Mouse (Mus musculus): Measurements from ENCODE around the gene Mindy2.

The Mindy2 gene

DNA sequence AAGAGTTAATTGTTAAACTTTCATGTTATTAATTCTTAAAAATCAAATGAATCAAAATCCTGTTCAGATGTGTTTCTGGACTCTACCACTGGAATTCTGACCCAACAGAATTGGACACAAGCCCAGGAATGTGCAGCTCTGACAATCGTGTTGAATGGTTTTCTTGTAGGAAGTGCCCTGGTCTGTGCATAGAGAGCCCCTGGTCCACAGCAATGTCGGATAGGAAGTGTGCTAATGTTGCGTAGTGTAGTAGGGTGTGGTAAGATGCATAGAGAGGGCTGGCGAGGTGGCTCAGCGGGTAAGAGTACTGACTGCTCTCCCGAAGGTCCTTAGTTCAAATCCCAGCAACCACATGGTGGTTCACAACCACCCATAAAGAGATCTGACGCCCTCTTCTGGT lies 9.8 kb upstream of the Mindy2 start:
- DNase-seq (ENCODE audit: low spot score), result no peak

GRCm38 (mm10) chr9:70665372-70666145 lies 8.6 kb upstream of the Mindy2 start:
- no peak for DNase-seq (ENCODE audit: low spot score)

- no peak for DNase-seq (ENCODE audit: low spot score)
Observed at GRCm38 (mm10) chr9:70664847-70665246, 7.9 kb upstream of the Mindy2 start.

DNA sequence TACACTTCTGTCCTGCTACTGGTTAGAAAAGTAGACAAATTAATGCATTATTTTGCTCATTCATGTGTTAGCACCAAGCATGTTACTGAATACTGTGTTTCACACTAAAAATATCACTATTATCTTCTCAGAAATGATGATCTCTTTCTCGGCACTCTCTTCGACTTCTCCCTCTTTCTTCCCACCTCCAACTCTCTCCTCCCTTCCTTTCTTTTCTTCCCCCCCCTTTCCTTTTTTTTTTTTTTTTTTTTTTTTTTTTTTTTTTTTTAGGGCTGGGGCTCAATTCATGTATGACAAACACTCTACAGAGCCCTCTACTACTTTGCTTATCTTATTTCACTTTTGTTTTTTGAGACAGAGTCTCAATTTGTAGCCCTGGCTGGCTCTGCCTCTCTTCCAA lies 1.3 kb upstream of the Mindy2 start:
- no peak for DNase-seq (ENCODE audit: low spot score)

DNA sequence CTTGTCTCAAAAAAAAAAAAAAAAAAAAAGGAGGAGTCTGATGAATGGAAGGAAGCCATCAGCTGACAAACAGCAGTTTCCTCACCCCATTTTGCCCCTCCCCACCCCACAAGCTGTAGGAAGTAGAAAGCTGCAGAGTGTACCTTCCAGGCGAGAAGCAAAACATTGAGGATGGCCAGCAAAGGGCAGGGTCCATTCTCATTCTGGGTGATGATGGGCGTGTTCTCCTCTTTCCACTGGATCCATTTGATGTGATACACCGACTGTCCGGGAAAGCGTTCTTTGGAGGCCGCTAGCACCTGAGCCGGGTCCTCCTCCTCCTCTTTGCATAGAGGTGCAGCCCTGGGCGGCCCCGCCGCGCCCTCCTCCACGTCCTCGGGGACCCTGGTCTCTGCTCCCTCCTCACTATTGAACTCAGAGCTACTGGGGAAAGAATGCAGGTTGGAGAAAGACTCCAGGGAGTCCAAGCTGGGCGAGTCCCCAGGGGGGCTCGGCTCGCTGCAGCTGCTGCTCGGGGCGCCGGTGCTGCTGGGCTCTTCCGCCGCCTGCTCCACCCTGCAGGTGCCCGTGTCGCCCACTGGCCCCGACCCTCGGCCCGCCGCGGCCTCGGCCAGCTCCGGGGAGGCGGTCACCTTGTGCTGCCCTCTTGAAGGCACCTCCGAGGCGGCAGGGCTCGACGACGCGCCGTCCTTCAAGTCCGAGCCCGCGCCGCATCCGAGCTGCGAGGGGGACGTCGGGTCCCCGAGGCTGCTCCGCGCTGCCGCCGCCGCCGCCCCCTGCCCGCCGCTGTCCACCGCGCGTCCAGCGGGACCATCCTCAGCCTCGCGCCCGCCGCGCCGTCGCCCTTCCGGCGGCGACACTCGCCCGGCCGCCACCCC lies 605 bp downstream of the Mindy2 start, which contains the start of gene Gm10642:
Gene Gm10642 (plus strand): TSS at position 122 of the 878 bp plus-strand sequence.
- peak; percentile 68 for DNase-seq (ENCODE audit: low spot score)

GRCm38 (mm10) chr9:70655764-70656129 lies 1.2 kb downstream of the Mindy2 start:
- no peak for DNase-seq (ENCODE audit: low spot score)

GRCm38 (mm10) chr9:70654496-70654895 lies 2.5 kb downstream of the Mindy2 start:
- DNase-seq (ENCODE audit: low spot score), result no peak

GRCm38 (mm10) chr9:70653875-70654274 lies 3.1 kb downstream of the Mindy2 start:
- DNase-seq (ENCODE audit: low spot score), result no peak

GRCm38 (mm10) chr9:70652221-70652620 lies 4.8 kb downstream of the Mindy2 start:
- no peak for DNase-seq (ENCODE audit: low spot score)

DNA sequence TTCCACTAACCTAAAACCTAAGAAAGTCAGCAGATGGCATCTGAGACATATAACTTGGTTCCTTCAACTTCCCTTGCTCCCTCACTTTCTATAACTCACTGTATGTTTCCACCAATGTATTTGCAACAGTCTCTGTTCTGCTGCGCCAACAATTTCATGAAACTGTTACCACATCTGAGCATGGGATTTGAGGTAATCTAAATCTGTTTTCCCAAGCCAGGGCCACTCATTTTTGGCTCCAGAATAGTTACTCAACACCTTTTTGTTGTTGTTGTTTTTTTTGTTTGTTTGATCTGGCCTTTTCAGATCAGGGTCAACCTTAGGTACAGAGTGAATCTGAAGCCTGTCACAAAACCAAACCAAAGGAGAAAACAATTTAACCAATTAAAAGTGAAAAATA lies 6.0 kb downstream of the Mindy2 start:
- DNase-seq (ENCODE audit: low spot score), result no peak

DNA sequence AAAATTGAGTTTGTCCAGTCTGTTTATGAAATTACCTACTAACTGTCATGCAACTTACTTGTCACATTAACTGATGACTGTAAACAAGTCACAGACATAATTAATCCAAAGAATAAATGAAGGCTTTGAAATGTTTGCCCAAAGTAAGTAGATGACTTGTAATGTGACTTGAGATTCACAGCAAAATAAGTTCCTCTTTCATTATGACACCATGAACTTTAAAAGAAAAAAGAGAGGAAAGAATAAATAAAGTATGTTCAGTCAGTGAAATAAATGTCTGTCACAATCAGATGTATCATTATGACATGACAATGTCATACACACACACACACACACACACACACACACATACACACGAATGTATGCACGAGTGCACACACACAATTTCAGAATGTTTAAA lies 6.7 kb downstream of the Mindy2 start:
- DNase-seq (ENCODE audit: low spot score), result no peak

DNA sequence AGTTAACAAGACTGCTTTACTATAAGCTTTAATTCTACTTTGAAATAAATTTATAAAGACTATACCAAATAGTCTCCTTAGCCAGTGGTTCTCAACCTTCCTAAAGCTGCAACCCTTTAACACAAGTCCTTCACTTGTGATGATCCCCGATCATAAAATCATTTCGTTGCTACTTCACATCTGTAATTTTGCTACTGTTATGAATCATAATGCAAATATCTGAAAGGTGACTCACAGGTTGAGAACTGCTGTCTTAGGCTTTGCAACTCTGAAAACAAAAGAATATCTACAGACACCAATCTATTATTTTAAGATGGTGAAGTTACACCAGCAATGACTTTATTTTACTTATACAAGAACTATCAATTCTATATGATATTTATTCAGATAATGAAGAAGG lies 20.2 kb downstream of the Mindy2 start:
- DNase-seq (ENCODE audit: low spot score), result no peak

GRCm38 (mm10) chr9:70631665-70632064 lies 25.3 kb downstream of the Mindy2 start:
- no peak for DNase-seq (ENCODE audit: low spot score)

GRCm38 (mm10) chr9:70629711-70630110 lies 27.3 kb downstream of the Mindy2 start:
- DNase-seq (ENCODE audit: low spot score), result no peak

DNA sequence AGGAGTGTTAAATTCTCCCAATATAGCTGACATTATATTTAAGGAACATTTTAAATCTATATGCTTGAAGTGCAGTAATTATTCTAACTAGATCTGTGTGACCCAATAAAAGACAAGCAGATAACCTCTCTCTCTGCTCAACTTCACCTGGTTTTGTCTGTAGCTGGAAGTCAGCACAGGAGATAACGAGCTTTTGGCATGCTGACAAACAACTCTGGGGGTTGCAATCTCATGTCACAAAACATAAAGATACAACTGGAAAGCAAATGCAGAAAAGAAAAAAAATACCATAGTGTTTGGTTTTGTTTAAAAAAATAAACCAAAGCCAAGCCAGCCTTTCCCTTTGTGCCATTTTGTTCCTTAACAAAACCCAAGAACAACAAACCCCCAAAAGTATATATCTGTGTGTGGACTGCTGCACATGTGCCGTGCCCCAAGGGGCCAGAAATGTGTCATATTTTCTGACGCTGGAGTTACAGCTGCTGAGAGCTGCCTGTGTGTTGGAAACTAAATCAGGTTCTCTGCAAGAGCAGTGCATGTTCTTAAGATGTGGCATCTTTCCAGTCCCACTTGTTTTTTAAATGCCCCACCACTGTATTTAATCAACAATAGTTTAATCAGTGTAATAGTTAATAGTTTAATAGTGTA lies 45.8 kb downstream of the Mindy2 start:
- no peak for DNase-seq (ENCODE audit: low spot score)

DNA sequence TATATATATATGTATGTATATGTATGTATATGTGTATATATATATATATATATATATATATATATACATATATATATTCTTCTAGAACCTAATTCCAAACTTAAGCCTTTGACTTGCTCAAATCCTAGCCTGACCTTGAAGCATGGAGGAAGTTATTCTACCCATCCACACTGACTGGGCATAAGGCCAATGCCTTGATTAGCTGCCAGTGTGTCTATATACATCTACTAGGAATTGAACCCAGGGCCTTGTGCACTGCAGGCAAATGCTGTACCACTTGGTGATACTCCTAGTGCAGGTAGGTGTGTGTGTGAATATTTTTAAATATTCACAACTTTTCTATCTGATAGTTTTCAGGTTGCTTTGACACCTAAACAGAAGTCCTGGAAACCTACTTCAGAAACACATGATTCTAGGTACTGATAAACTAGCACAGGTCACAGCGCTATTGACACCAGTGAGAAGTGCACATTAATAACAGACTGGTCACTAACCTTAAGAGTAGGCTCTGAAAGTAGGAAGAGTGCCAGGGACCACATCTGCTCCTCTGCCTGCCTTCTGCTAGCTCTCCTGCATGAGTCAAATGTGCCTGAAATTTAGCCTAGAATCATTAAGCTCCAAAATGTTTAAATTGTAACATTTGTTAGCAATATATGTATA lies 54.7 kb downstream of the Mindy2 start:
- no peak for DNase-seq (ENCODE audit: low spot score)

DNA sequence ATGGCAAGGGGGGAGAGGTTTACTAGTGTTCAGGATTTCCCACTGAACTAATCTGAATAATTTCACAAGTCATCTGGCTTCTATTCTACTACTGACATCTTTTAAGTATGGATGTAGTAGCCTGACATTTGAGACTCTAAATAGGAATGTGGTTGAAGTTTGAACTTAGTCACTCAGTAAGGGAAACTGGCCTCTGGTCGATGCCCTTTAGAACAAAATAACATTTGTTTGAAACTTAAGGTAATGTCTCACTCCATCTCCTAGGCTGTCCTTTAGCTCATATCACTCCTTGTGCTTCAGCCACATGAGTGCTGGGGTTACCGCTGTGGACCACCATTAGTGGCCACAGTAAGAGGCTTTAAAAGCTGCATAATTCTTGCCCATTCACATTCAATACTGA lies 58.7 kb downstream of the Mindy2 start:
- no peak for DNase-seq (ENCODE audit: low spot score)

GRCm38 (mm10) chr9:70591486-70591885 lies 65.5 kb downstream of the Mindy2 start:
- no peak for DNase-seq (ENCODE audit: low spot score)

DNA sequence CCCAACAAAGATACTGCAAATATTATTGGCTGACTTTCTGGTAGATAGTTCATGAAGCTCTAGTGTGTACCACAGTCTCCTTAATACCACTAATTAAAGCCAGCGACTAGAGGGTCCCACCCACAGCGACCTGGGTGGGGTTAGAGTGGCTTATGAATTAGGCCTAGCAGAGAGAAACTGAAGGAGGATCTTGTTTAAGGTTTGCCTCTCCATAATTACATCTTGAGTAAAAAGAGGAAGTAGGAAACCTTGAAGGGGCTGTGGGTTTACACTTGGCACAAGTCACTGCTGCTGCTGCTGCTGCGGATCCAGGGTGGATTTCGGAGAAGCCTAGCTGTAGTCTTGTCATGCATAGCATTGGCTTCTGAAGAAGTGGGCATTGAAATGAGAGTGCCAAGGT lies 66.2 kb downstream of the Mindy2 start:
- no peak for DNase-seq (ENCODE audit: low spot score)

DNA sequence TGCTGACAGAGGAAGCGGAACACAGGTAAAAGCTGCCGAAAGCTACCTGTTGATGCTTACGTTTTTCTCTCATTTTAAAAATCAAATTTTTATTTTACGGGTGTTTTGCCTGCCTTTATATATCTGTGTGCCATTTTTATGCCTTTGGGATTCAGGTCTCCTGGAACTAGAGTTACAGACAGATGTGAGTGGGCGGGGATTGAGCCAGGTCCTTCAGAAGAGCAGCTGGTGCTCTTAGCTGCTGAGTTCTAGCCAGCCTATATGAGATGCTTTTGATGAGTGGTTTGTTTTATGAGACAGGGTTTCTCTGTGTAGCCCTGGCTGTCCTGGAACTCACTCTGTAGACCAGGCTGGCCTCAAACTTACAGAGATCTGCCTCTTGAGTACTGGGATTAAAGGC lies 69.8 kb downstream of the Mindy2 start:
- DNase-seq (ENCODE audit: low spot score), result no peak

DNA sequence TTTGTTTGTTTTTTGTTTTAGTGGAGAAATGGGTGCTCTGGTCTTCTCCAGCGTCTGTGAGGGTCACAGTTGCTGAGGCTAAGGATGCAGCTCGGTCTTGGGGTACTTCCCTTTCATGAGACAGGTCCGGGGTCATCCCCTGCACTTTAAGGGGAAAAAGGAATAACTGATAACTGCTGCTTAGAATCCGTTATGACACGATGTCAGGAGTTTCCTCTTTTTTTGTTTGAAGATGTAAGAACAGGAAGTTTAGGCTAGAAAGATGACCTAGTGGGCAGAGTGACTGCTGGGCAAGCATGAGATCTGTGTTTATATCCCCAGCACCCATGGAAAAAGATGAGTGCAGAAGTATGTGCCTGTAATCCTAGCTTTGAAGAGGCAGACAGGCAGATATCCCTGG lies 71.8 kb downstream of the Mindy2 start:
- no peak for DNase-seq (ENCODE audit: low spot score)

- DNase-seq (ENCODE audit: low spot score), result no peak
Observed at GRCm38 (mm10) chr9:70584641-70585040, 72.3 kb downstream of the Mindy2 start.
